Mouse (Mus musculus) adrenal gland, postnatal 25 days (tissue): ENCODE measurements around the gene Adgrl3. TPM values are rescaled to one million over a fixed set of nuclear protein-coding genes. Genes with fewer than 3 reads are reported as not detected.
"Not testable (repeated sequence)": the region's sequence is repeated elsewhere in the genome, so short reads cannot be mapped to it uniquely, and the experiment has no call there.

ENCODE experiments used
- DNase-seq: peaks from one replicate; pipeline ENCODE4 v3.0.0; 2021; ENCODE audit warnings: mixed read lengths
- total RNA-seq: library from RNA; stranded (reverse); gene quantifications from 2 replicates; pipeline ENCODE4 v1.2.3, GENCODE M21; 2021

Adgrl3 gene
- total RNA-seq, 1 experiment from 2014 or later: 5.7 TPM

- no peak for DNase-seq
Observed at GRCm38 (mm10) chr5:81405582-81406143, 385.7 kb downstream of the Adgrl3 start.

DNA sequence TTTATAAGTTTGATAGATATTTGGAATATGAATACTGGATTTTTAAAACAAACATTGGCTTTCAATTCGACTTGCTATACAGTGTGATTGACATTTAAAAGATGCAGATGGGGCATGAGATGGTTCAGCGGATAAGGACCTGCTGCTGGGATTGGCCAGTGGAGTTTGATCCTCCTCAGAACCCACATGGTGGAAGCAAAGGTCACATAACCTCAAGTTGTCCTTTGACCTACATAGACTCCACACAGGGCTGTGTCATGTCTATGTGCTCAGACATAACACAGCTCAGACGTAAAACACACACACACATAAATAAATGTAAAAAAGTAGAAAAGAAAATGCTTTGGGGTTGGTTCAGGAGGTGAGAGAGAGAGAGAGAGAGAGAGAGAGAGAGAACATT lies 397.4 kb downstream of the Adgrl3 start:
- no peak for DNase-seq

DNA sequence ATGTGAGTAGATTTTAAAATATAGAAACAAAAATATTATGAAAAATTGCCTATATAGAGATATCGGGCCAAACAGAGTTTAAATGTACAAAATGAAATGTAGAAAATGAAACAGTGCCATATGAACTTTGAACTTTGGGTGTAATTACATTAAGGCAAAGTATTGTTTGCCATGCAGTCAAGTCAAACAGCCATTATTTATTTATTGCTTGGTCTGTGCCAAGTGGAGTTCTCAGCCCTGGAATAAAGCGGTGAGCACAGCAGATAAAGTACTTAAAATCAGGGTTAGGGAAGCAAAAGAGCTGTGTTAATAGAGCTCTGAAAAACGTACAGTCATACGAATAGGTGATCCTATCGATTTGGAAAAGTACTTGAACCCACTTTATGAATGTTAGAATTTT lies 407.5 kb downstream of the Adgrl3 start:
- DNase-seq: no peak

- DNase-seq: no peak
Observed at GRCm38 (mm10) chr5:81436375-81436774, 416.4 kb downstream of the Adgrl3 start.

DNA sequence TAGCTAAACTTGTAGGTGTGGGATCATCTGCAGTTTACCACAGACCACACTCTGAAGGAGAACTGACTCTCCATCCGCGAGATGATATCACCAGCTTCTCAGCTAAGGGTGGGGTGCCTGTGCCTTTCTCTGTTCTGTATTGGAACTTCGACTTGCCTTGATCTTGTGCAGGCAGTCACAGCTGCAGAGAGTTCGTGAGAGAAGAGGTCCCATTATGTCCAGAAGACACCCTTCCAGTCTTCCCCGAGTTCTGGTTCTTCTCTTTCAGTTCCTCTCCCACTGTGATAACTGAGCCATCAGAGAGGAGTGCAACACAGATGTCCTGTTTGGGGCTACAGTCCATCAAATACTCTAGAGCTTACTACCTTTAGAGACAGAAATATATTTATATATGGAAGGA lies 422.2 kb downstream of the Adgrl3 start:
- DNase-seq: no peak

- DNase-seq: no peak
Observed at GRCm38 (mm10) chr5:81465971-81466370, 446.0 kb downstream of the Adgrl3 start.

DNA sequence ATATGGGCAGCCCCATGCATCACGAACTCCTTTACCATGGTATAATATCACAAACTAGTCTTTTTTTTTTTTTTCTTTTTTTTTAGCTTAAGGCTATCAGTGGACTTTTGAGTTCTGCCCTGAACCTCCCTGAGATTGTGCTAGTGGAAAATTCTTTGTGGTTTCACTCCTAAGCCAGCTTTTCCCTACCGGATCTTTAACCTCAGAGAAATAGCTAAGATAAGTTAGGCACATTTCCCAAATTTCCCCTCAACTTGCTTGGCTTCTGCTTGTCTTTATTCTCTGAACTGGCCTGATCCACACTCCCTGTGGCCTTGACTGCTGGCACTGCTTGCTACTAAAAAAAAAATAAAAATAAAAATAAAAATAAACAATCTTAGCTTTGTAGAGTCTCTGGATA lies 454.7 kb downstream of the Adgrl3 start:
- DNase-seq: no peak

DNA sequence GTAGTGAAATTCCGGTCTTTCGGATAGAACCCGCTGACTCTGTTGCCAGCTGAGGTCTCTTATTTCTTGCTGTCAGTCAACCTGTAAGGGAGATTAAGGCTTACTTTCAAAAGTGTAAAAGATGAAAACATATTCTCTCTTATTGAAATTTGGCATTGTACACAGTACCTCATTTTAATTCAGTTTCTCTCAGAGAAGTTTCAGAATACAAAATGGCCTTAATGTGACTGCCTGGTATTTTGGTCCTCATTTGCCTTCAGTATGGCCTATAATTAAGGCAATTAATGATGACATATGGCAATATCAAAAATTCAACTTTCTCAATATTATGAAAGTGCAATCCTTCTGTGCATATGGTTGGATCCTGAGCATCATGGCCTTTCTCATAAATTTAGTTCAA lies 455.5 kb downstream of the Adgrl3 start:
- no peak for DNase-seq

GRCm38 (mm10) chr5:81475971-81476606 lies 456.2 kb downstream of the Adgrl3 start:
- no peak for DNase-seq

DNA sequence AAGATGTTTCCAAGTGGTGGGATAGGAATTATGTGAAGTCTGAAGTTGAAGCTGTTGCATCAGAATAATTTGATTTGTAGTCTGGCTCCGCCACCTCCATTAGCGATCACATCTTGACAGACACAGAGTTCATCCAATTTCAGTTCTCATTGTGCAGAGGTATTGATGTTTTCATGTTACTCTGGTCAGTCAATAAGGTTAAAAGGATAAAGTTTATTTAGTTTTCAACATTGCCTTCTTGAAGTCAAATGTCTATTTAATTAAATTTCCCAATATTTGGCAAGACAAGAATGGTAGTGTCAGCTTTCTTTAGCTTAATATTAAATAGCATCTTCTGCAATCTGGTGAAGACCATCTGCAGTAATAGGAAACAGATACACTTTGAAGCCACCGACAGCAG lies 461.0 kb downstream of the Adgrl3 start:
- no peak for DNase-seq

GRCm38 (mm10) chr5:81483890-81484289 lies 464.0 kb downstream of the Adgrl3 start:
- DNase-seq: no peak

- DNase-seq: no peak
Observed at GRCm38 (mm10) chr5:81501076-81501475, 481.1 kb downstream of the Adgrl3 start.

- no peak for DNase-seq
Observed at GRCm38 (mm10) chr5:81518720-81519496, 499.0 kb downstream of the Adgrl3 start.

GRCm38 (mm10) chr5:81519497-81520382 lies 499.8 kb downstream of the Adgrl3 start:
- DNase-seq: peak; percentile 29

DNA sequence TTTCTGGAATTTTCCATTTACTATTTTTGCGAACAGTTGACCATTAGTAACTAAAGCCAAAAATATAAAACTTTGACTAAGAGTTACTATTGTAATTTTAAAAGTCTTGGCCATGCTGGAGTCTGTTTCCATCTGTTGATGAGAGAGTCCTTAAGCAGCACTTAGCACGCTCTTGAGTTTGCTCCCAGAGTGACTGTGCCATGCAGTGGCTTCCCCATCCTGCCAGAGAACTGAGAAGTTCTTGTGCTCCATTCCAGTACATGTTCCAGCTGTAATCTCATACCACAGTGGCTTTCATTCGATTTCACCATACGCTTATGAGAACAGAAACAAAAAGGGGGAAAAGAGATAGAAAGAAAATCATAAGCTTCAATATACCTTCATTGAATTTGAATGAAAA lies 502.8 kb downstream of the Adgrl3 start:
- DNase-seq: no peak

DNA sequence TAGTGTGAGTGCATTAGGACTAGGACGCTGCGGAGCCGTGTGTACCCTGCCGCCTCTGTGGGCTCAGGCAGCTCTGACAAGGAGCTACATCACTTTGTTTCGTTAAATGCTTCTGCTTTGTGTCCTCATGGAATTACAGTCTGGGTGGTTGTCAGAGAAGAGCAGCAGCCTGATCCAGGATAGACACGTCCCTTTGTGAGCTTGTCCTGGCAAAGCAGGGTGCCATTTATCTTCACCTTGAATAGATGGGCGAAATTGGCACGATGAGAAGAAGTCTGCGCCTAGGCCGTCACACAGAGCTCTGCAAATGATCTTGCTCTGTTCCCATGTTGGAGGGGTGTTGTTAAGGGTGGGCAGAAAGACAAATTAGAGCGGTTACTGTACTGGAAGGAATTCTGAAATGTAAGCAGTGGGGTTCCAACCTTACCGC lies 504.6 kb downstream of the Adgrl3 start:
- no peak for DNase-seq

DNA sequence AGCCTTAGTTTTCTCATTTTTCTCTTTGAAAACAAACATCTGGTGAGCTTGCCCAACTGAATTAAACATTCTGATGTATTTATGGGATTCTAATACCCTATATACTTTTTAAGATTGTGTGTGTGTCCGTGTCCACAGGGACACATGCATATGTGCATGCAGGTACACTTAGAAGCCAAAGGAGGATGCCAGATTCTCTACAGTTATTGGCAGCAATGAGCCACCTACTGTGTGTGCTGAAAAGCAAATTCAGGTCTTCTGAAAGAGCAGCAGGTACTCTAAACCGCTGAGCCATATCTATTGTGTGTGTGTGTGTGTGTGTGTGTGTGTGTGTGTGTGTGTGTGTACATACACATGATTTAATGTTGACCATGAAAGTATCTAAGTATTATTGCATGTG lies 505.4 kb downstream of the Adgrl3 start:
- no peak for DNase-seq

DNA sequence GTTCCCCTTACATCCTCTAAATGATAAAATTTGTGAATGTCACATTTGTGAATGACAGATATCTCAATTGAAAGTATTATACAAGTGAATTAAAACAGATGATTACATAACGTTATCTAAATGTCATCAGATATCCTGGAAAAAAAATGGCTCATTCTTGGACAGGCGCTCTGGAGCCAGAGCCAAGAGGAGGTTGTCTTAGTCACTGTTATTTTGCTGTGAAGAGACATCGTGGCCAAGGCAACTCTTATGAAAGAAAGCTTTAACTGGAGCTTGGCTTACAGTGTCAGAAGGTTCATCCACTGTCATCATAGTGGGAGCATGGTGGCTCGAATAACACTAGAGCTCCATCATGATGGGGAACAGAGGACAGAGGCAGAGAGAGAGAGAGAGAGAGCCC lies 511.7 kb downstream of the Adgrl3 start:
- DNase-seq: no peak

DNA sequence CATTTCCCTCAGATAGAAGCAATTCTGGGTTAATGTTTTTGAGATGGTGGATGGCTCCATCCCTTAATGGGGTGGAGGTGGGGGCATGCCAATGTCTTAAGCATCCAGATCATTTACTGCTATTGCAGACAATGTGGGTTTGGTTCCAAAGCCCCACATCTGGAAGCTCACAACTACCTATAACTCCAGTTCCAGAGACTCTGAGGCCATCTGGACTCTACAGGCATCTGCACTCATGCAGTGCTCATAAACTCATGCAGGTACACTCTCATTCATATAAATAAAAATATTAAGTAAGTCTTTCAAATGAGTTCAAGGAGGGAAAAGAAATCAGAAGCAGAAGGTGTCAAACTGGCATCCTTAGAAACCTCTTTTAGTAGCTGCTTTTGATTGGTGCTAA lies 530.3 kb downstream of the Adgrl3 start:
- no peak for DNase-seq

- DNase-seq: not testable (repeated sequence)
Observed at GRCm38 (mm10) chr5:81555149-81555548, 535.2 kb downstream of the Adgrl3 start.

GRCm38 (mm10) chr5:81556008-81556407 lies 536.1 kb downstream of the Adgrl3 start:
- DNase-seq: no peak

GRCm38 (mm10) chr5:81558965-81559364 lies 539.0 kb downstream of the Adgrl3 start:
- no peak for DNase-seq

GRCm38 (mm10) chr5:81564294-81564693 lies 544.4 kb downstream of the Adgrl3 start:
- no peak for DNase-seq
